Mouse (Mus musculus): Measurements from ENCODE around the gene Acer3. TPM values are rescaled to one million over a fixed set of nuclear protein-coding genes. Genes with fewer than 3 reads are reported as not detected.
A peak's percentile ranks its signal among the peaks of the same experiment; 100 is the strongest.

Acer3 gene
- polyA plus RNA-seq, 1 experiment from 2014 or later: 18.9 TPM

DNA sequence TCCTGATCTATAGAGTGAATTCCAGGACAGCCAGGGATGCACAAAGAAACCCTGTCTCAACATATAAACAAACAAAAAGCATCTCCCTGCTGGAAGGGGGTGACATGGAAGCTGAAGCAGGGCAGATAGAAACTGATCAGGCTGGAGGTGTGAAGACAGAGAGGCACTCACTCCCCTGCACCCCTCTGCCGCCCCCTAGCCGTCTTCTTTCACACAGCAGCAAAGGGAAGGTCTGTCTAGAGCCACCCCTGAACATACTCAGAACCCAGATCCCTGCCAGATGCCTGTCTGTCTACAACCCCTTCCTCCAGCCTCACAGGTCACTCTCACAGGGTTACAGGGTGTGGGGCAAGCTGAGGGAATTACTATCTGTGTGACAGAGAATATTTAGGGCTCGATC is 23.4 kb upstream of the Acer3 start:
- Histone ChIP-seq H3K4me1 (ENCODE audit: control insufficient read depth, insufficient read depth, low read length) (no peaks in the 10 kb centered on the region), H3K36me3 (ENCODE audit: control insufficient read depth, insufficient read depth, low read length) (no peaks in the 10 kb centered on the region), H3K4me3 (replicated peaks; ENCODE audit: low read depth, low read length) (no peak overlapping the region), H3K27me3 (ENCODE audit: control insufficient read depth, insufficient read depth, low read length) (no peaks in the 10 kb centered on the region), H3K27ac (replicated peaks; ENCODE audit: low read depth, low read length) (no peak overlapping the region), H3K9me3 (ENCODE audit: control insufficient read depth, low read length) (no peaks in the 10 kb centered on the region), H3K9ac (replicated peaks; ENCODE audit: low read length) (no peak overlapping the region), H3K4me2 (ENCODE audit: low read length) (no peak overlapping the region)
- whole genome bisulfite sequencing: 31% methylated on average over 3 of the region's 3 CpGs
- no peak for ATAC-seq (ENCODE audit: low FRiP score, low TSS enrichment)
- no peak for DNase-seq

DNA sequence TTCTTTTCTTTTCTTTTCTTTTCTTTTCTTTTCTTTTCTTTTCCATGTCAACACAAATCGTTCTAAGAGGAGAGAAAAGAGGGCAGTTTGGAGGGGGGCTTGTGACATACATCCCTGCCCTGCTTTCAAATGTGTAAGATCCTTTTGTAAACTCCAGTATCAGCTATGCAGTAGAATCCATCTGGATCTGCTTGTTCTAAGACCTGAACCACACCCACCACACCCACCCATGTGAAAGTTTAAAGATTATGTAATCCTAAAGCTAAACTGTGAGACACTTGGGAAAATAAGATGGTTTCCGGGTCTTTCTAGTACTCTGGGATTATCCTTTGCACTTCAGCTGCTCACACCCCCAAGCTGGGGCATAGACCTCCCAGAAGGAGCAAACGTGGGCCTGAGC is 21.2 kb upstream of the Acer3 start:
- WGBS: 39% methylated on average over 3 of the region's 3 CpGs
- DNase-seq (no peak), ATAC-seq (ENCODE audit: low FRiP score, low TSS enrichment) (no peak)

DNA sequence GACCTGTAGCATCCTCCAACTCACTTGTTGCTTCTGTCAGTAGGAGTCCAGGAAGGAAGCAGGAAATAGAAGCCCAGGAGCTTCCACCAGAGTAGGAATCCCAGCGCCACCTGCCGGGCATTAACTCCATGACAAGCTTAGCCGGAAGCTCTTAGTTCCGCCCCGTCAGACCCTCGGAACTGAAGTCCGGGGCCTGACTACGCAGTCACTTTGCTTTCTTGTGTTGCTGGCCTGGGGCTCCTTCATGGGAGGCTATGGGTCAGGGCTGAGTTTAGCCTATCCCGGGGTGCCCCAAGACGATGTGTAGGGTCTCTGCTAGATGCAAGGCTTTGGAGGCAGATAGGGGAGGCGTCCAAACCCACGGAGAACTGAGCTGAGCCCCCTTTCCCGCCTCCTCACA is 20.5 kb upstream of the Acer3 start:
- no peak overlapping the region; the same call in 1 of the 2 replicates for H3K9ac ChIP-seq (replicated peaks; ENCODE audit: low read length)
- ATAC-seq (ENCODE audit: low FRiP score, low TSS enrichment) (peak; percentile 71; the same call in 1 of the 2 replicates), DNase-seq (peak; percentile 94)
- peak overlapping the region; percentile 52 for H3K4me2 ChIP-seq (ENCODE audit: low read length)
- H3K4me3 ChIP-seq (replicated peaks; ENCODE audit: low read depth, low read length): peak overlapping the region; percentile 16; the same call in 1 of the 2 replicates
- no peak overlapping the region for H3K27ac ChIP-seq (replicated peaks; ENCODE audit: low read depth, low read length)
- H3K36me3 ChIP-seq (ENCODE audit: control insufficient read depth, insufficient read depth, low read length): no peaks in the 10 kb centered on the region
- H3K9me3 ChIP-seq (ENCODE audit: control insufficient read depth, low read length): no peaks in the 10 kb centered on the region
- H3K4me1 ChIP-seq (ENCODE audit: control insufficient read depth, insufficient read depth, low read length): no peaks in the 10 kb centered on the region
- no peaks in the 10 kb centered on the region for H3K27me3 ChIP-seq (ENCODE audit: control insufficient read depth, insufficient read depth, low read length)
- WGBS: under 1% methylated on average over 13 of the region's 13 CpGs

More for the DNA sequence above, 21.2 kb upstream of the Acer3 start:
- no peaks in the 10 kb centered on the region for H3K9me3 ChIP-seq (ENCODE audit: control insufficient read depth, low read length)
- no peak overlapping the region for H3K27ac ChIP-seq (replicated peaks; ENCODE audit: low read depth, low read length)
- H3K4me3 ChIP-seq (replicated peaks; ENCODE audit: low read depth, low read length): no peak overlapping the region
- H3K4me2 ChIP-seq (ENCODE audit: low read length): no peak overlapping the region
- no peaks in the 10 kb centered on the region for H3K36me3 ChIP-seq (ENCODE audit: control insufficient read depth, insufficient read depth, low read length)
- no peaks in the 10 kb centered on the region for H3K27me3 ChIP-seq (ENCODE audit: control insufficient read depth, insufficient read depth, low read length)
- no peaks in the 10 kb centered on the region for H3K4me1 ChIP-seq (ENCODE audit: control insufficient read depth, insufficient read depth, low read length)
- H3K9ac ChIP-seq (replicated peaks; ENCODE audit: low read length): no peak overlapping the region

DNA sequence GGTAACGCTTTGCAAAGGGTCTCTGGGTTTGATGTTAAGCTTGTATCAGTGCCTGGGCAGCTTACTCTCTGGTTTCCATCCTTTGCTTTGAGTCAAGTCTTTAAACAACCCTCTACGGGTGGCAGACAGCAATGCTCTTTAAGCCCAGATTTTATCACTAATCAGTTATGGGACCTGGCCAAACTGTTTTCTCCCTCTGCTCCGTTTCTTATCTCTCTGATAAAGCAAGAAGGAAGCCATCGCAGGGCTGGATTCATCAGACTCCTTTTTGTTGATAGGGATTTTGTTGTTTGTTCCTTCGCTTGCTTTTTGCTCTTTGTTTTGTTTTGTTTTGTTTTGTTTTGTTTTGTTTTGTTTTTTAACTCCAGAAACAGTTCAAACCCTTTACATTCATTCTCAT is 19.3 kb upstream of the Acer3 start:
- DNase-seq: no peak
- H3K9me3 ChIP-seq (ENCODE audit: control insufficient read depth, low read length): no peaks in the 10 kb centered on the region
- no peaks in the 10 kb centered on the region for H3K4me1 ChIP-seq (ENCODE audit: control insufficient read depth, insufficient read depth, low read length)
- ATAC-seq (ENCODE audit: low FRiP score, low TSS enrichment): no peak
- no peak overlapping the region for H3K27ac ChIP-seq (replicated peaks; ENCODE audit: low read depth, low read length)
- H3K4me3 ChIP-seq (replicated peaks; ENCODE audit: low read depth, low read length): no peak overlapping the region
- H3K27me3 ChIP-seq (ENCODE audit: control insufficient read depth, insufficient read depth, low read length): no peaks in the 10 kb centered on the region
- 87% methylated on average over 5 of the region's 5 CpGs for WGBS
- no peaks in the 10 kb centered on the region for H3K36me3 ChIP-seq (ENCODE audit: control insufficient read depth, insufficient read depth, low read length)
- H3K4me2 ChIP-seq (ENCODE audit: low read length): no peak overlapping the region
- no peak overlapping the region for H3K9ac ChIP-seq (replicated peaks; ENCODE audit: low read length)

DNA sequence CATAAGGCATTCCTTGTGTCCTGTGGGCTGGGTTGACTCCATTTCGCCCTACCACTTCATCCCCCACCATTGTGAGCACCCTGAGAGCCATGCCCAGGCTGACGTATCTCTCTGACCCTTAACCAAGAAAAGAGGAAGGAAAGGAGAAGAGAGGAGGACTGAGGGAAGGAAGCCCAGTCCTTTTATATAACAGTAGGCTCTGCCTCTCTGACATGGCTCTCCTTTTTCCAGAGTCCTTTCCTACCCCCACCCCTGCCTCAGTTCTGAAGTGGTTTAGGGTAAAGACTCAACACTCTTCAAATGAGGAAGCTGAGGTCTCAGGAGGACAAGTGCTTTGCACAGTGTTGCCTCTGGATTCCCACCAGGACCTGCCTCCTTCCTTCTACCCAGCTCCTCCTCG is 13.0 kb upstream of the Acer3 start:
- H3K4me3 ChIP-seq (replicated peaks; ENCODE audit: low read depth, low read length): no peak overlapping the region
- H3K4me1 ChIP-seq (ENCODE audit: control insufficient read depth, insufficient read depth, low read length): no peaks in the 10 kb centered on the region
- no peak overlapping the region for H3K9ac ChIP-seq (replicated peaks; ENCODE audit: low read length)
- DNase-seq (no peak), ATAC-seq (ENCODE audit: low FRiP score, low TSS enrichment) (no peak)
- 75% methylated on average over 3 of the region's 3 CpGs for whole genome bisulfite sequencing
- no peaks in the 10 kb centered on the region for H3K9me3 ChIP-seq (ENCODE audit: control insufficient read depth, low read length)
- no peaks in the 10 kb centered on the region for H3K27me3 ChIP-seq (ENCODE audit: control insufficient read depth, insufficient read depth, low read length)
- no peak overlapping the region for H3K27ac ChIP-seq (replicated peaks; ENCODE audit: low read depth, low read length)
- H3K36me3 ChIP-seq (ENCODE audit: control insufficient read depth, insufficient read depth, low read length): no peaks in the 10 kb centered on the region
- H3K4me2 ChIP-seq (ENCODE audit: low read length): no peak overlapping the region

DNA sequence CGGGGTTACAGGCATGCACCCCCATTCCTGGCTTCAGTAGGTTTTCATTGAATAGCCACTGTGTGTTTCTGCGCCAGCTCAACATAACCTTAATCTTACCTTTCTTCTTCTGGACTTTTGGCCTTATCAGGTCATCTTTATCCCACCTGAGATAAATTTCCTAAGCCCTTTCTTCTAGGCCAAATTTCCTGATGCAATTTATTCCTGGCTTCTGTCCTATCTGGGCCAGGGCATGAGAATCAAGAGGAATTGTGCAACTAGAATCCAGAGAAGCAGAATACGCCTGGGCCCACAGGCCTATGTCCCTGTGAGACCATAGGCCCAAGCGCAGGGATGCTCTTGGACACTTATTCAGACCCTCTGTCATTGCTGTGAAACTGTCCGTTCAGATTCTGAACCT is 12.5 kb upstream of the Acer3 start:
- no peak overlapping the region for H3K4me3 ChIP-seq (replicated peaks; ENCODE audit: low read depth, low read length)
- no peaks in the 10 kb centered on the region for H3K36me3 ChIP-seq (ENCODE audit: control insufficient read depth, insufficient read depth, low read length)
- 91% methylated on average over 5 of the region's 5 CpGs for WGBS
- no peak overlapping the region for H3K4me2 ChIP-seq (ENCODE audit: low read length)
- DNase-seq (no peak), ATAC-seq (ENCODE audit: low FRiP score, low TSS enrichment) (no peak)
- no peaks in the 10 kb centered on the region for H3K4me1 ChIP-seq (ENCODE audit: control insufficient read depth, insufficient read depth, low read length)
- no peaks in the 10 kb centered on the region for H3K27me3 ChIP-seq (ENCODE audit: control insufficient read depth, insufficient read depth, low read length)
- no peak overlapping the region for H3K27ac ChIP-seq (replicated peaks; ENCODE audit: low read depth, low read length)
- no peak overlapping the region for H3K9ac ChIP-seq (replicated peaks; ENCODE audit: low read length)
- no peaks in the 10 kb centered on the region for H3K9me3 ChIP-seq (ENCODE audit: control insufficient read depth, low read length)

DNA sequence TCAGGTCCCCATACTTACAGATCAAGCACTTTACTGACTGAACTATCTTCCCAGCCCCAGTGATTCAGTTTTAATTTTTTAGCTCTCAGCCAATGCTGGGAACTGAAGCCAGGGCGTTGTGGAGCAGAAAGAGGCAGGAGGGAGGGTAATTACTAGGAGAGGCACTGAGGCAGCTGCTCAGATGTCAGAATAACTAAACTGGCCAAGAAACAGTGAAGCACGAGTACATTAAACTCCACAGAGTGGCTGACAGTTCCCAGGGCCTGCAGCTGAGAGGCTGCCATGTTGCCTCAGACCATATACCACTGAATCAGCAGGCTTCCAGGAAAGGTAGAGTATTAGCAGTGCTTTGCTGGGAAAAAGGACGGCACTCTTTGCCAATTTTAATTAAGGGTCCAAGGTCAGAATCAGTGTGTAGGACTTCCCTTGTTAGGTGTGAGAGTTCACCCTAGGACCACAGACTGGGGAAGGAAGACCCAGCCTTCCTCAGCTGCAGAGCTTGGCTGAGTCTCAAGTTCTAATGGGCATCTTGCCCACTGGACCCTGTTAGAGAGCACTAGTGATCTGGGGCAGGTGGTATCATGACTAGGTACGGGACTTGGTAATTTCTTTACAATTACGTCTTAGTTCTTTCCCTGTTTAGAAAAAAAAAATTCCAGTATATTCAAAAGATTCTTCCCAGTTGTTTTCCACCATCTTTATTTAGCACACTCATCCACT is 11.8 kb upstream of the Acer3 start:
- Histone ChIP-seq H3K4me2 (ENCODE audit: low read length) (no peak overlapping the region), H3K27ac (replicated peaks; ENCODE audit: low read depth, low read length) (no peak overlapping the region), H3K4me3 (replicated peaks; ENCODE audit: low read depth, low read length) (no peak overlapping the region), H3K27me3 (ENCODE audit: control insufficient read depth, insufficient read depth, low read length) (no peaks in the 10 kb centered on the region), H3K9me3 (ENCODE audit: control insufficient read depth, low read length) (no peaks in the 10 kb centered on the region), H3K36me3 (ENCODE audit: control insufficient read depth, insufficient read depth, low read length) (no peaks in the 10 kb centered on the region), H3K4me1 (ENCODE audit: control insufficient read depth, insufficient read depth, low read length) (no peaks in the 10 kb centered on the region), H3K9ac (replicated peaks; ENCODE audit: low read length) (no peak overlapping the region)
- 76% methylated on average over 5 of the region's 5 CpGs for WGBS
- DNase-seq (no peak), ATAC-seq (ENCODE audit: low FRiP score, low TSS enrichment) (no peak)

DNA sequence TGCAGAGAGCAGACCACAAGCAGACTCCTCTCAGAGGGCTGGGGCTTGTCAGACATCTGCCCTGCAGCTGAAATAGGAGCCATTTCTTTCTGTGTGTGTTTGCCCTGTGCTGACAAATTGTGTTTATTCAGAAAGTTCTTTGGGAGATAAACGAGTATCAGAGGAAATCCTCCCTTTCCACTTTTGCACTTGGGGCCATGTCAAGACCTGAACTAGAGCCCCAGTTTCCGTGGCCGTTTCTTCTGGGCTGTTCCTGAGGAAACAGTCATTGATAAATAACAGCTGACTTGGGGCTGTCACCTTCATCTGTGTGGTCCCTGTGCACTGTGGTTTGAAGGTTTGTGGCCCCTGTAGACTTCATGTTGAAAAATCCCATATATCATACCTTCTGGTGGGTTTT is 10.9 kb upstream of the Acer3 start:
- no peak overlapping the region for H3K4me2 ChIP-seq (ENCODE audit: low read length)
- no peaks in the 10 kb centered on the region for H3K36me3 ChIP-seq (ENCODE audit: control insufficient read depth, insufficient read depth, low read length)
- H3K27me3 ChIP-seq (ENCODE audit: control insufficient read depth, insufficient read depth, low read length): no peaks in the 10 kb centered on the region
- no peak overlapping the region for H3K9ac ChIP-seq (replicated peaks; ENCODE audit: low read length)
- no peaks in the 10 kb centered on the region for H3K4me1 ChIP-seq (ENCODE audit: control insufficient read depth, insufficient read depth, low read length)
- no peak for ATAC-seq (ENCODE audit: low FRiP score, low TSS enrichment)
- H3K9me3 ChIP-seq (ENCODE audit: control insufficient read depth, low read length): no peaks in the 10 kb centered on the region
- WGBS: 86% methylated on average over 3 of the region's 3 CpGs
- no peak overlapping the region for H3K27ac ChIP-seq (replicated peaks; ENCODE audit: low read depth, low read length)
- no peak for DNase-seq
- H3K4me3 ChIP-seq (replicated peaks; ENCODE audit: low read depth, low read length): no peak overlapping the region

DNA sequence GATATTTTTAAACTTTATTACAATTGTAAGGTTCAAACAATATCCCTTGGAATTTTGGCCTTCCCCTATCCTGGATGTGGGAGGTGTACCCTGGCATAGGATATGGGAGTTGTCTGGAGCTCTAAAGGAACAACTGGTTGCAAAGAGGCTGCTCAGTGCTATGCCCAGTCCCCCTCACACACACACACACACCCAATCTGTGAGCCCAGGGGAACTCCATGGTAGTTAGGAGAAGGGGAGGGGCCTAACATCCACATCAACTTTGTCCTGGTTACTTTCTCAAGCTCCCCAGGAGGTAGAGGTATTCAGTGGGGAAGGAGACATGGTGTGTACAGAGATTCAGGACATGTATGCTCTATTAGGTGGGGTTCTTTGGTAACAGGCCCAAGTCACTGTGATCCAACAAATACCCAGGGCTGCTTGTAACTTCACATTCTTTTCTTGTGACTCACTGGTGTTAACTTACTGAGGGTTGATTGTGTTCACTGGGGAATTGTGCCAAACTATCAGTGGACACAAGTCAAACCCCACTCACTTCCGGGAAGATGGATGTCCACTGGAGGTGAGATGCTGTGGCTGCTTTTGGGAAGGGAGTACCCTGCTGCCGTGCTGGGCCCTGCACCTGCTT is 9.5 kb upstream of the Acer3 start:
- no peak overlapping the region for H3K4me2 ChIP-seq (ENCODE audit: low read length)
- no peak overlapping the region for H3K27ac ChIP-seq (replicated peaks; ENCODE audit: low read depth, low read length)
- DNase-seq (no peak), ATAC-seq (ENCODE audit: low FRiP score, low TSS enrichment) (no peak)
- WGBS: 94% methylated on average over 2 of the region's 2 CpGs
- no peaks in the 10 kb centered on the region for H3K36me3 ChIP-seq (ENCODE audit: control insufficient read depth, insufficient read depth, low read length)
- H3K4me1 ChIP-seq (ENCODE audit: control insufficient read depth, insufficient read depth, low read length): no peaks in the 10 kb centered on the region
- H3K4me3 ChIP-seq (replicated peaks; ENCODE audit: low read depth, low read length): no peak overlapping the region
- H3K9me3 ChIP-seq (ENCODE audit: control insufficient read depth, low read length): no peaks in the 10 kb centered on the region
- no peak overlapping the region for H3K9ac ChIP-seq (replicated peaks; ENCODE audit: low read length)
- no peaks in the 10 kb centered on the region for H3K27me3 ChIP-seq (ENCODE audit: control insufficient read depth, insufficient read depth, low read length)

All from midbrain, embryonic 14.5 days (tissue).